Mouse (Mus musculus): ENCODE measurements around the gene Arhgef25. TPM values are rescaled to one million over a fixed set of nuclear protein-coding genes. Genes with fewer than 3 reads are reported as not detected.
"Not testable (repeated sequence)": the region's sequence is repeated elsewhere in the genome, so short reads cannot be mapped to it uniquely, and the experiment has no call there.

The Arhgef25 gene
- polyA plus RNA-seq, 1 experiment from 2014 or later = 5.4 TPM

DNA sequence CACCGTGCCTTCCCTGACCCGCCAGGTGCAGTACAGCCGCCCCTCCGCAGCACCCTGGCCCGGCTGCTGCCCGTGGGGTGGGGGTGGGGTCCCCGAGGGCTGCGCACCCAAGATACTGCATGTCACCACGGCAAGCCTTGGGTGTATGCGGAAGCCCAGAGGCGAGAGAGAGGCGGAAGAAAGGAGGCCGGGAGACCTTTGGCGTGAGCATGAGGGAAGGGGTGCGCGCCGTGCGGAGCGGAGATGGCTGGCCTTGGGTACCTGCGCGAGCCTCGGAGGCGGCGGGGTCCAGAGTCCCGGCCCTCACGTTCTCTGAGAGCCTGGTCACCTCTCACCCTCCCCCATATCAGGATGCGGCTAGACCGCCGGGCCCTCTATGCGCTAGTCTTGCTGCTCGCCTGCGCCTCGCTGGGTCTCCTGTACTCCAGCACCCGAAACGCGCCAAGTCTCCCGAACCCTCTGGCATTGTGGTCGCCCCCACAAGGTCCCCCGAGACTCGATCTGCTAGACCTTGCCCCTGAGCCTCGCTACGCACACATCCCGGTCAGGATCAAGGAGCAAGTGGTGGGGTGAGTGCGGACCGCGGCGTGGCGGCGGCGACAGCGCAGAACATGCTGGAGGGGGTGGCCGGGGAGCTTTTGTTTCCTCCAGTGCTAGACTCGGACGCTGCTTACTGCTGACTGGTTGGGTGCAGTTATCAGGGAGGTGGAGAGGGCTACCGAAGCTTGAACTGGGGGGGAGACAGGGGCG, 24.1 kb downstream of the Arhgef25 start:
- Histone ChIP-seq H3K27me3 (peaks cover 66% of the 10 kb centered on the region), H3K9me3 (replicated peaks) (no peaks in the 10 kb centered on the region), H3K27ac (replicated peaks) (peak overlapping the region; percentile 76), H3K9ac (peak overlapping the region; percentile 69), H3K4me1 (replicated peaks) (peaks cover 61% of the 10 kb centered on the region), H3K4me2 (peak overlapping the region; percentile 97), H3K36me3 (replicated peaks) (0 out of 2 replicates have a peak, but pooled peaks cover 3% of the 10 kb centered on the region), H3K4me3 (replicated peaks) (peak overlapping the region; percentile 65)
- under 1% methylated on average over 56 of the region's 56 CpGs for WGBS (ENCODE audit: insufficient replicate concordance)
- peak; percentile 69 for ATAC-seq (ENCODE audit: insufficient read depth)

DNA sequence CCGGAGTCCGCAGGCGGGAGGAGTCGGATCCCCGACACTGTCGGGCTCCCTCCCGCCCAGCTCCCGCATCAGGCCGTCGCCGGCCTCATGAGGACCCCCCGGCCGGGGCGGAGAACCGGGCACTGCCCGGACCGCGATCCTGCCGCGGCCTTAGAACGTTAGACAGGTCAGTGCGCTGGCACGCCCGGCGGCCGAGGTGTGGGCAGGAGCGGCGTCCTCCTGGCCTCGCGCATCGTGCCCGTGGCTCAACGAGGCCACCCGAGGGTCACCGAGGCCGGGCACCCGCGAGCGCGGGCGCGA, 24.6 kb downstream of the Arhgef25 start:
- H3K27me3 ChIP-seq = peaks cover 61% of the 10 kb centered on the region
- H3K9me3 ChIP-seq (replicated peaks) = no peaks in the 10 kb centered on the region
- under 1% methylated on average over 42 of the region's 42 CpGs for WGBS (ENCODE audit: insufficient replicate concordance)
- peak overlapping the region; percentile 65 for H3K4me3 ChIP-seq (replicated peaks)
- H3K27ac ChIP-seq (replicated peaks) = peak overlapping the region; percentile 76
- H3K4me2 ChIP-seq = peak overlapping the region; percentile 97
- peak; percentile 28 for ATAC-seq (ENCODE audit: insufficient read depth)
- H3K9ac ChIP-seq = peak overlapping the region; percentile 69
- H3K4me1 ChIP-seq (replicated peaks) = peaks cover 55% of the 10 kb centered on the region
- H3K36me3 ChIP-seq (replicated peaks) = 0 out of 2 replicates have a peak, but pooled peaks cover 3% of the 10 kb centered on the region

DNA sequence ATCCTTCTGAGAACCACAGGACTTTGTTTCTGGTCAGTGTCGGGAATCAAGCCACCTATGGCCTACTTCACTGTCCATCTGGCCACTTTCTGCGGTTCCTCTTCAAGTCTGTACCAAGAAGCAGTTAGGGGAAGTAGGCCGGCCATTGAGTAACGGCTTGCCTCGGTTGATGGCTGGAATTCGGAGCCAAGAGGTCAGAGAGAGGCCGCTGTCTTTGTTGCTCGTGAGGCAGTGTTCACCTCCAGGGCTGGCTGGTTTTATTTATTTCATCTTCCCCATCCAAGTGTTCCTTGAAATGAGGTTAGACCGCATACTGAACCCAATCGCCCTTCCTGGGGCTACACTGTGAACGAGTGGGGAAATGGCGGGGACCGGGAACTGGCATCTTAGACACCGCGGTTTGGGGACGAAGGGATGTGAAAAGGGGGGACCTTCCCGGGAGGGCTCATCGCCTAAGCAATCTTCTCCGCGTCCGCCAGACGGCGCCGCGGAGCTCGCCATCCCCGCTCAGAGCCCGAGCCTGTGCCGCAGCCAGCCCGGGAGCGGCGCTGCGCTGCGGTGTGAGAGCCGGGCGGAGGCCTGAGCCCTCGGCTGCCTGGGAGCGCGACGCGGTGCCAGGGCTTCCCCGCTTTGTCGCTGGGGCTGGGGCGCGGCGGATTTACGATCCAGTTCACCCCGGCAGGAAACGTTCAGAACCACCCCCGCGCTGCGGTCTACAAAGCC, 25.1 kb downstream of the Arhgef25 start, which contains the start of gene B4galnt1:
TSS of gene B4galnt1 (plus strand) at position 595 of the 723 bp plus-strand sequence.
- Histone ChIP-seq H3K4me1 (replicated peaks) (peaks cover 50% of the 10 kb centered on the region), H3K27ac (replicated peaks) (peak within 1 kb of the TSS; percentile 76), H3K4me3 (replicated peaks) (peak within 1 kb of the TSS; percentile 65), H3K4me2 (peak within 1 kb of the TSS; percentile 97), H3K27me3 (peaks cover 56% of the 10 kb centered on the region), H3K9me3 (replicated peaks) (no peaks in the 10 kb centered on the region), H3K36me3 (replicated peaks) (0 out of 2 replicates have a peak, but pooled peaks cover 3% of the 10 kb centered on the region), H3K9ac (peak within 1 kb of the TSS; percentile 69)
- 2% methylated on average over 49 of the region's 52 CpGs for WGBS (ENCODE audit: insufficient replicate concordance)
- peak; percentile 80 for ATAC-seq (ENCODE audit: insufficient read depth)

DNA sequence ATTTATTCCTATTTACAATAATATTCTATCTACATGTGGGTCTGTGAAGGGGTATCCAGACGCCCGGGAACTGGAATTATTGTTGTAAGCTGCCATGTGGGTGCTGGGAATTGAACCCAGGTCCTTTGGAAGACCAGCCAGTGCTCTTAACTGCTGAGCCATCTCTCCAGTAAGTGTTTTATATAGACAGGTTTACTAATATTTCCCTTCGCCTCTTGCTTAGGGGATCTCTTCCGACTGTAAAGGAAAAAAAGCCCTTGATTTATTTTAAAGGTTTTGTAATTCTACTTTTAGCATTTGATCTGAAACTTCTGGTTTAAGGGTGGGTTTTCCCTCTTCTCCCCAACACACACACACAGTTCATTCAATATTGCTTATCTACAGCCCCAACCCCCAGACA, 25.7 kb downstream of the Arhgef25 start:
- 0 out of 2 replicates have a peak, but pooled peaks cover 2% of the 10 kb centered on the region for H3K36me3 ChIP-seq (replicated peaks)
- H3K4me2 ChIP-seq = peak overlapping the region; percentile 97
- H3K4me1 ChIP-seq (replicated peaks) = peaks cover 45% of the 10 kb centered on the region
- no peak overlapping the region for H3K9ac ChIP-seq
- 77% methylated on average over 4 of the region's 4 CpGs for WGBS (ENCODE audit: insufficient replicate concordance)
- no peaks in the 10 kb centered on the region for H3K9me3 ChIP-seq (replicated peaks)
- ATAC-seq (ENCODE audit: insufficient read depth) = no peak
- peaks cover 50% of the 10 kb centered on the region for H3K27me3 ChIP-seq
- no peak overlapping the region for H3K4me3 ChIP-seq (replicated peaks)
- H3K27ac ChIP-seq (replicated peaks) = 0 out of 2 replicates have a peak overlapping the region, but pooled peaks have one; percentile 76

DNA sequence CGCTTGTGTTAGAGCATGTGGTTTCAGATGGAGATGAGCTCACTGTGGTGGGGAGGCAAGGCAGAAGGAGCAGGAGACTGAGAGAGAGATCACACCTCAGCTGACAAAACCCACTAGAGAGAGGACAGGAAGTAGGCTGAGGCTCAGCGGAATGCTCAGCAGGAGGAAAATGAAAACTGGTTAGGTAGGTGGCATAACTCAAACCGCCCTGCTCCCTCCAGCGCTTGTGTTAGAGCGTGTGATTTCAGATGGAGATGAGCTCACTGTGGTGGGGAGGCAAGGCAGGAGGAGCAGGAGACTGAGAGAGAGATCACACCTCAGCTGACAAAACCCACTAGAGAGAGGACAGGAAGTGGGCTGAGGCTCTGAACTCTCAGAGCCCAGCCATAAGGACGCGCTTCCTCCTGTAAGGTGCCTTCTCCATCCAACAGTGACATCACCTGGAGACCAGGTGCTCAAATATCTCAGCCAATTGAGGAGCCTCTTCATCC, 27.1 kb downstream of the Arhgef25 start:
- Histone ChIP-seq H3K4me1 (replicated peaks) (peaks cover 48% of the 10 kb centered on the region), H3K27me3 (peaks cover 44% of the 10 kb centered on the region)
- H3K9ac ChIP-seq; H3K4me2 ChIP-seq; H3K9me3 ChIP-seq (replicated peaks); H3K27ac ChIP-seq (replicated peaks); H3K4me3 ChIP-seq (replicated peaks); H3K36me3 ChIP-seq (replicated peaks); ATAC-seq (ENCODE audit: insufficient read depth): not testable (repeated sequence)
- 35% methylated on average over 7 of the region's 7 CpGs for WGBS (ENCODE audit: insufficient replicate concordance)

DNA sequence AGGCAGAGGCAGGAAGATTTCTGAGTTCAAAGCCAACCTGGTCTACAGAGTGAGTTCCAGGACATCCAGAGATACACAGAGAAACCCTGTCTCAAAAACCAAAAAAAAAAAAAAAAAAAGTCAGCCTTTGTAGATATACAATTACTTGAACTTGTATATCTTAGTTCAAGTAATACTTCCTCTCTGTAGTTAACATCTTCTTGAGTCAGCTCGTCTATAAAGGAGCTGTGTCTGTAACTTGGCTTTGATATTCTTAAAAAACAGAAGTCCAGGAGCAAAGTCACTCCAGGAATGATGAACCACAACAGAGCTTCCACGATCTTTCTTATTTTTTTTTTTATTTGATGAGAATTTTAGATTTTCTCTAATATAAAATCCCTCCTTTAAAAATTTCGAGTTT, 29.2 kb downstream of the Arhgef25 start:
- Histone ChIP-seq H3K4me2 (no peak overlapping the region), H3K9ac (no peak overlapping the region), H3K4me1 (replicated peaks) (peaks cover 27% of the 10 kb centered on the region), H3K27ac (replicated peaks) (no peak overlapping the region), H3K27me3 (peaks cover 23% of the 10 kb centered on the region), H3K9me3 (replicated peaks) (no peaks in the 10 kb centered on the region), H3K4me3 (replicated peaks) (no peak overlapping the region), H3K36me3 (replicated peaks) (no peaks in the 10 kb centered on the region)
- ATAC-seq (ENCODE audit: insufficient read depth) = no peak
- 38% methylated on average over 3 of the region's 3 CpGs for WGBS (ENCODE audit: insufficient replicate concordance)

DNA sequence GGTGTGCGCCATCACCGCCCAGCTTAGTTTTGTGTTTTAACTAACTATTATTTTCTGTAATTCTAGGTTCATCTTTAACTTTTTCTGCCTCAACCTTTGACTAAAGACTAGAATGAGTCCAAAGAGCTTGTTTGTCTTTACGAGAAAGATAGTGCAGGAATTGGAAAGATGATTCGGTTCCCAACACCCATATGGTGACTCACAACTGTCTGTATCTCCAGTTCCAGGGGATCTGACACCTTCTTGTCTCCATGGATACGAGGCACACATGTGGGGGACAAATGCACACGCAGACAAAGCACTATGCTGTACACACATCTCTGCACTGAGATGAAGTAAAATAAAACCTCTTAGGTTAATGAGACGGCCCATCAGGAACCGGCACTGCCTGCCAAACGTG, 29.8 kb downstream of the Arhgef25 start:
- Histone ChIP-seq H3K27me3 (peaks cover 16% of the 10 kb centered on the region), H3K4me1 (replicated peaks) (peaks cover 20% of the 10 kb centered on the region), H3K4me2 (no peak overlapping the region), H3K9me3 (replicated peaks) (no peaks in the 10 kb centered on the region), H3K27ac (replicated peaks) (no peak overlapping the region), H3K4me3 (replicated peaks) (no peak overlapping the region), H3K36me3 (replicated peaks) (no peaks in the 10 kb centered on the region), H3K9ac (no peak overlapping the region)
- ATAC-seq (ENCODE audit: insufficient read depth) = no peak
- 69% methylated on average over 9 of the region's 9 CpGs for WGBS (ENCODE audit: insufficient replicate concordance)

DNA sequence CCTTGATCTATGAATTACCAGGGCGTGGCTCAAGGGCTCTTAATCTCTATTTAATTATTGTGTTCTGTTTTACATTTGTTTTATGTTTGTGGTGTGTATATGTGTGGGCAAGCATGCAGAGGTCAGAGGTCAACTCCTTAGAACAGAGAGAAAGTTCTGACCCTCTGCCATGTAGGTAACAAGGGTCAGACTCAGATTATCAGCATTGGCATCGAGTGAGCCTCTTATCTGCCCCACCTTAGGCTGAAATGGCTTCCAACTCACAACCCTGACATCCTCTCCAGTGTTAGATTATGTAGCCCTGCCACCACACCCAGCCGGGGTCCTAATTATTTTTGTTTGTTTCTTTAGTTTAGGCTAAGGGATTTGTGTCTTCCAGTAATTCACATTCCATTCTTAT, 31.4 kb downstream of the Arhgef25 start:
- WGBS (ENCODE audit: insufficient replicate concordance) = 35% methylated on average over 3 of the region's 3 CpGs
- H3K27ac ChIP-seq (replicated peaks) = no peak overlapping the region
- peaks cover 8% of the 10 kb centered on the region for H3K4me1 ChIP-seq (replicated peaks)
- H3K36me3 ChIP-seq (replicated peaks) = no peaks in the 10 kb centered on the region
- no peak overlapping the region for H3K9ac ChIP-seq
- H3K9me3 ChIP-seq (replicated peaks) = no peaks in the 10 kb centered on the region
- no peak overlapping the region for H3K4me2 ChIP-seq
- ATAC-seq (ENCODE audit: insufficient read depth) = no peak
- H3K27me3 ChIP-seq = peaks cover 6% of the 10 kb centered on the region; the same call in 1 of the 2 replicates
- H3K4me3 ChIP-seq (replicated peaks) = no peak overlapping the region

DNA sequence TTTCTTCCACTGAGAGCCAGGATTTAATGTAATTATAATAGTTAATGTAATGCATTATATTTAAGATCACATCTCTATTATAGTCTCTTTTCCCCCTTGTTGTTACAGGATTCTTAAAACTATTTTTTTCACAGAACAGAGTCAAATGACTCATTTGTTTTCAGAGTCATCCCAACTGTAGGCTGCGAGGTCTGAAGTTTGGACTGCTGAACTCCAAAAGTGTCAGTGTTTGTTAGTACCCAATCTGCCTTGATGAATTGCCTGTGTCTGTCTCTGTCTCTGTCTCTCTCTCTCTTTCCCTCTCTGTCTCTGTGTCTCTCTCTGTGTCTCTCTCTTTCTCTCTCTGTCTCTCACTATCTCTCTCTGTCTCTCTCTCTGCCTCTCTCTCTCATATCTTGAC, 33.4 kb downstream of the Arhgef25 start:
- no peak overlapping the region for H3K9ac ChIP-seq
- 69% methylated on average over 1 of the region's 1 CpGs for WGBS (ENCODE audit: insufficient replicate concordance)
- H3K36me3 ChIP-seq (replicated peaks) = no peaks in the 10 kb centered on the region
- H3K27ac ChIP-seq (replicated peaks) = peak overlapping the region; percentile 43
- H3K4me1 ChIP-seq (replicated peaks) = peaks cover 8% of the 10 kb centered on the region
- no peaks in the 10 kb centered on the region for H3K27me3 ChIP-seq
- ATAC-seq (ENCODE audit: insufficient read depth) = 0 out of 2 replicates have a peak, but pooled peaks have one; percentile 27
- no peak overlapping the region for H3K4me2 ChIP-seq
- H3K4me3 ChIP-seq (replicated peaks) = no peak overlapping the region
- H3K9me3 ChIP-seq (replicated peaks) = no peaks in the 10 kb centered on the region

DNA sequence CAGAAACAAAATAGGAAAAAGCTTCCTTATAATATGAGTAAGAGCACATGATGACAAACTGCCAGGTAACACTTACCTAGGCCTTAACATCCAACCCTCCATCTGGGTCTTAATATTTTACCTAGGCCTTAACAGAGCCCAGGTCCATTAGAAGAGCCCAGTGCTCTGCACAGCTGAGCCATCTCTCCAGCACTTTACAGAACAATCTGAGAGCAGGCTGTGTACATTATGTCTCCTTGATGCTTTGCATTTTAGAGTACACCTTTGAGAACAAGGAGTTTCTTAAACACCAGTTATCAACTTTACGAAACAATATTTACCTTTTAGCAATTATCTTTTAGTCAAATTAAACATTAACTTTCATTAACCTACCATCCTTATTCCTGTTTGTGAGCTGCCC, 33.8 kb downstream of the Arhgef25 start:
- H3K27me3 ChIP-seq = no peaks in the 10 kb centered on the region
- H3K4me2 ChIP-seq = no peak overlapping the region
- no peaks in the 10 kb centered on the region for H3K9me3 ChIP-seq (replicated peaks)
- peak overlapping the region; percentile 34; the same call in 1 of the 2 replicates for H3K27ac ChIP-seq (replicated peaks)
- no peak for ATAC-seq (ENCODE audit: insufficient read depth)
- 67% methylated on average over 1 of the region's 1 CpGs for WGBS (ENCODE audit: insufficient replicate concordance)
- H3K4me3 ChIP-seq (replicated peaks) = no peak overlapping the region
- H3K36me3 ChIP-seq (replicated peaks) = no peaks in the 10 kb centered on the region
- H3K4me1 ChIP-seq (replicated peaks) = peaks cover 11% of the 10 kb centered on the region
- no peak overlapping the region for H3K9ac ChIP-seq

DNA sequence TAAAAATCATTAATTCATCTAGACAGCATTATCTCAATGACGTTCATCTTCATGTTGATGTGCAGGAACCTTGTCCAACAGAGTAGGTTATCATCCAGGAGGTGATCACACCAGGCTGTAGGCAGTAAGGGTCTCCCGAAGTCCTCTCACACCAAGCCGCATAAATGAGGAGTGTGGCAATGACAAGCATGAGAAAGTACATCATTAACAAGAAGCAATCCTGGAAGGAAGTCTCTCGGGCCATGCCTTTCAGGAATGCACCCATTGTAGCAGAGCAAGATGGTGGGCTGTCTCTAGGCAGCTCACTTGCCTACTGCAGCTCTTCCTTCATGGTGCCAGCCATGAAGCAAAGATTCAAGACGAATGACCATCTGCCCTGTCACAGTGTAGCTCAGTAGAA, 35.2 kb downstream of the Arhgef25 start:
- H3K27ac ChIP-seq (replicated peaks) = no peak overlapping the region
- WGBS (ENCODE audit: insufficient replicate concordance) = 70% methylated on average over 5 of the region's 5 CpGs
- H3K9me3 ChIP-seq (replicated peaks) = no peaks in the 10 kb centered on the region
- no peaks in the 10 kb centered on the region for H3K27me3 ChIP-seq
- no peak overlapping the region for H3K9ac ChIP-seq
- H3K36me3 ChIP-seq (replicated peaks) = no peaks in the 10 kb centered on the region
- no peak for ATAC-seq (ENCODE audit: insufficient read depth)
- H3K4me1 ChIP-seq (replicated peaks) = peaks cover 21% of the 10 kb centered on the region
- no peak overlapping the region for H3K4me2 ChIP-seq
- no peak overlapping the region for H3K4me3 ChIP-seq (replicated peaks)

Measured in liver, embryonic 15.5 days (tissue).